26 mouse cellular contexts compared by ENCODE assay signal in genomic region chr4:124972316-124972715, GRCm38 (mm10). TPM values are rescaled to one million over a fixed set of nuclear protein-coding genes. Genes with fewer than 3 reads are reported as not detected.
DNase-seq lines count a peak whose midpoint lies in the region; ATAC-seq and TF ChIP-seq lines count a peak whose summit lies in the region.
"Had no signal": no experiment of that assay in that cellular context is flagged by ENCODE, and none has a peak within 500 bp of the region (broad histone marks: within the 10 kb centered on the region; RNA-seq: fewer than 3 reads in every experiment).

No protein-coding gene starts in this region.

- H3K9ac ChIP-seq in hindbrain, embryonic 11.5 days (ENCODE audit: low read depth, low read length) = no peak overlapping the region
- no peak overlapping the region for H3K9ac ChIP-seq in hindbrain, embryonic 14.5 days
- H3K9ac ChIP-seq in embryonic facial prominence, embryonic 13.5 days = no peak overlapping the region
- H3K9ac ChIP-seq in limb, embryonic 14.5 days (ENCODE audit: low read depth, low read length, severe bottlenecking) = no peak overlapping the region
- no peak overlapping the region for H3K9ac ChIP-seq in heart, adult 2 months (ENCODE audit: low read depth, low read length)
- H3K9ac ChIP-seq: forebrain, postnatal 0 days; heart, embryonic 15.5 days; limb, embryonic 13.5 days; liver, embryonic 14.5 days; lung, embryonic 14.5 days; stomach, embryonic 15.5 days had no signal

- TF ChIP-seq CTCF in heart, adult 2 months (IDR thresholded peaks at IDR 0.05) = no peak

- WGBS in hindbrain, embryonic 11.5 days = 44% methylated on average over 9 of the region's 9 CpGs
- 61% methylated on average over 9 of the region's 9 CpGs for WGBS in hindbrain, embryonic 14.5 days
- 23% methylated on average over 9 of the region's 9 CpGs for WGBS in embryonic facial prominence, embryonic 13.5 days
- 15% methylated on average over 9 of the region's 9 CpGs for WGBS in limb, embryonic 14.5 days
- 39% methylated on average over 9 of the region's 9 CpGs for WGBS in heart, adult 2 months

- DNase-seq in hindbrain, embryonic 11.5 days (ENCODE audit: low spot score) = peak; percentile 31
- DNase-seq in hindbrain, embryonic 14.5 days (ENCODE audit: low spot score) = no peak
- DNase-seq in embryo, embryonic 11 days = peak; percentile 79
- DNase-seq in limb, embryonic 14.5 days (ENCODE audit: low spot score) = peak; percentile 50
- no peak for DNase-seq in heart, adult 2 months
- no peak for DNase-seq in frontal cortex, postnatal 36 days (ENCODE audit: low spot score in 2 of 2)
- DNase-seq: adrenal gland, postnatal 14 days; cerebellum, adult 9-11 months; forebrain, postnatal 0 days; gastrocnemius, postnatal 36 days; heart, postnatal 36 days; kidney, postnatal 25 days; lung, embryonic 14.5 days; lung, postnatal 36 days; thymus, adult 18-20 months; thymus, postnatal 4 days had no signal

- TF ChIP-seq POLR2A in limb, embryonic 14.5 days (IDR thresholded peaks at IDR 0.05; ENCODE audit: borderline replicate concordance, extremely low read depth, insufficient read depth, insufficient read length) = no peak
- TF ChIP-seq POLR2A in heart, adult 2 months (IDR thresholded peaks at IDR 0.05; ENCODE audit: insufficient read depth, low read depth, low read length) = no peak

- intact Hi-C loops in heart, adult 2 months (cut with DNase I) = no loop called here

- no peaks in the 10 kb centered on the region for H3K27me3 ChIP-seq in hindbrain, embryonic 11.5 days (ENCODE audit: control insufficient read depth, insufficient read depth, low read length)
- H3K27me3 ChIP-seq in hindbrain, embryonic 14.5 days (ENCODE audit: control insufficient read depth, insufficient read depth, low read length) = no peaks in the 10 kb centered on the region
- H3K27me3 ChIP-seq in embryonic facial prominence, embryonic 13.5 days = peaks cover 34% of the 10 kb centered on the region
- H3K27me3 ChIP-seq in limb, embryonic 14.5 days (ENCODE audit: control insufficient read depth, insufficient read depth, low read length) = no peaks in the 10 kb centered on the region
- no peaks in the 10 kb centered on the region for H3K27me3 ChIP-seq in heart, adult 2 months (ENCODE audit: control insufficient read depth, insufficient read depth, low read length)
- H3K27me3 ChIP-seq: stomach, embryonic 15.5 days had no signal

- no peak overlapping the region for H3K4me2 ChIP-seq in hindbrain, embryonic 11.5 days (replicated peaks; ENCODE audit: low read depth, low read length)
- no peak overlapping the region for H3K4me2 ChIP-seq in hindbrain, embryonic 14.5 days (replicated peaks)
- peak overlapping the region; percentile 31 for H3K4me2 ChIP-seq in embryonic facial prominence, embryonic 13.5 days
- H3K4me2 ChIP-seq in limb, embryonic 14.5 days (replicated peaks; ENCODE audit: low read depth, low read length, severe bottlenecking) = no peak overlapping the region
- H3K4me2 ChIP-seq: heart, embryonic 15.5 days; limb, embryonic 13.5 days; lung, embryonic 14.5 days; stomach, embryonic 15.5 days had no signal

- H3K36me3 ChIP-seq in hindbrain, embryonic 11.5 days (ENCODE audit: control insufficient read depth, insufficient read depth, low read length) = no peaks in the 10 kb centered on the region
- H3K36me3 ChIP-seq in hindbrain, embryonic 14.5 days (replicated peaks; ENCODE audit: control insufficient read depth, insufficient read depth) = no peaks in the 10 kb centered on the region
- no peaks in the 10 kb centered on the region for H3K36me3 ChIP-seq in embryonic facial prominence, embryonic 13.5 days
- no peaks in the 10 kb centered on the region for H3K36me3 ChIP-seq in limb, embryonic 14.5 days (ENCODE audit: control insufficient read depth, insufficient read depth, low read length)
- H3K36me3 ChIP-seq in heart, adult 2 months (ENCODE audit: control insufficient read depth, insufficient read depth, low read length) = no peaks in the 10 kb centered on the region
- H3K36me3 ChIP-seq: heart, embryonic 15.5 days; limb, embryonic 13.5 days; stomach, embryonic 15.5 days had no signal

- no peaks in the 10 kb centered on the region for H3K79me2 ChIP-seq in heart, adult 2 months (replicated peaks; ENCODE audit: control insufficient read depth, insufficient read depth, low read length)

- peaks cover 5% of the 10 kb centered on the region; the same call in 1 of the 2 replicates for H3K4me1 ChIP-seq in hindbrain, embryonic 11.5 days (replicated peaks; ENCODE audit: control insufficient read depth, insufficient read depth, low read length)
- H3K4me1 ChIP-seq in hindbrain, embryonic 14.5 days (replicated peaks; ENCODE audit: control insufficient read depth, insufficient read depth, low read length) = peaks cover 8% of the 10 kb centered on the region
- H3K4me1 ChIP-seq in embryonic facial prominence, embryonic 13.5 days = peaks cover 64% of the 10 kb centered on the region
- H3K4me1 ChIP-seq in limb, embryonic 14.5 days (ENCODE audit: control insufficient read depth, insufficient read depth, low read length) = peaks cover 15% of the 10 kb centered on the region
- no peaks in the 10 kb centered on the region for H3K4me1 ChIP-seq in heart, adult 2 months (ENCODE audit: control insufficient read depth, insufficient read depth, low read length)
- H3K4me1 ChIP-seq: heart, embryonic 15.5 days; stomach, embryonic 15.5 days had no signal

- TF ChIP-seq EP300 in heart, adult 2 months (IDR thresholded peaks at IDR 0.05; ENCODE audit: insufficient read depth, low read depth, low read length) = no peak

- no peak overlapping the region for H3K4me3 ChIP-seq in hindbrain, embryonic 11.5 days (ENCODE audit: low read depth, low read length)
- H3K4me3 ChIP-seq in hindbrain, embryonic 14.5 days (replicated peaks; ENCODE audit: low read length) = no peak overlapping the region
- H3K4me3 ChIP-seq in embryonic facial prominence, embryonic 13.5 days = no peak overlapping the region
- H3K4me3 ChIP-seq in limb, embryonic 14.5 days (replicated peaks; ENCODE audit: low read length) = no peak overlapping the region
- H3K4me3 ChIP-seq in heart, adult 2 months = no peak overlapping the region
- H3K4me3 ChIP-seq: erythroblast, embryonic 14.5 days; heart, embryonic 15.5 days; layer of hippocampus, adult 2 months; limb, embryonic 13.5 days; megakaryocyte, embryonic 14.5 days; stomach, embryonic 15.5 days had no signal

- no peak overlapping the region for H3K27ac ChIP-seq in hindbrain, embryonic 11.5 days (ENCODE audit: low read depth, low read length)
- H3K27ac ChIP-seq in hindbrain, embryonic 14.5 days = no peak overlapping the region
- H3K27ac ChIP-seq in embryonic facial prominence, embryonic 13.5 days = peak overlapping the region; percentile 1; the same call in 1 of the 2 replicates
- no peak overlapping the region for H3K27ac ChIP-seq in limb, embryonic 14.5 days (replicated peaks; ENCODE audit: low read depth, low read length)
- H3K27ac ChIP-seq in heart, adult 2 months = no peak overlapping the region
- H3K27ac ChIP-seq: heart, embryonic 15.5 days; layer of hippocampus, adult 2 months; limb, embryonic 13.5 days; liver, embryonic 14.5 days; stomach, embryonic 15.5 days had no signal

- H3K9me3 ChIP-seq in hindbrain, embryonic 11.5 days (ENCODE audit: control insufficient read depth, low read length) = no peaks in the 10 kb centered on the region
- H3K9me3 ChIP-seq in hindbrain, embryonic 14.5 days (ENCODE audit: control insufficient read depth, low read length) = no peaks in the 10 kb centered on the region
- H3K9me3 ChIP-seq in embryonic facial prominence, embryonic 13.5 days = no peaks in the 10 kb centered on the region
- H3K9me3 ChIP-seq in limb, embryonic 14.5 days (ENCODE audit: control insufficient read depth, low read length) = no peaks in the 10 kb centered on the region
- H3K9me3 ChIP-seq: heart, embryonic 15.5 days; limb, embryonic 13.5 days; megakaryocyte, embryonic 14.5 days; stomach, embryonic 15.5 days had no signal

- ATAC-seq in hindbrain, embryonic 11.5 days (ENCODE audit: low FRiP score) = no peak
- ATAC-seq in hindbrain, embryonic 14.5 days (ENCODE audit: low FRiP score) = no peak
- ATAC-seq in embryonic facial prominence, embryonic 13.5 days (ENCODE audit: insufficient number of reproducible peaks, insufficient read depth, low FRiP score, low TSS enrichment, low read depth) = no peak
- peak; percentile 18; the same call in 1 of the 2 replicates for ATAC-seq in limb, embryonic 14.5 days (ENCODE audit: low FRiP score, low read depth)
- ATAC-seq: forebrain, postnatal 0 days; hindbrain, embryonic 16.5 days; intestine, postnatal 0 days had no signal

RNA-seq across cellular contexts. Expression of gene Rspo1, which starts 13.9 kb away (rescaled TPM):
- 8.5 and 16.5 TPM in 2 replicates for polyA plus RNA-seq in hindbrain, embryonic 11.5 days (2014; fragmentation: Nextera tagmentation; extraction: Ambion mirVana)
- polyA plus RNA-seq in hindbrain, embryonic 14.5 days (2014; fragmentation: Nextera tagmentation; extraction: Ambion mirVana) = 1.2 and 1.9 TPM in 2 replicates
- polyA plus RNA-seq in embryonic facial prominence, embryonic 13.5 days (2015; fragmentation: Nextera tagmentation; extraction: Ambion mirVana) = 18.8 and 21.2 TPM in 2 replicates
- 7.8 and 8.8 TPM in 2 replicates for polyA plus RNA-seq in limb, embryonic 14.5 days (2012; rRNA removed)
- 4.4 and 5.5 TPM in 2 replicates for polyA plus RNA-seq in limb, embryonic 14.5 days (2014; fragmentation: Nextera tagmentation; extraction: Ambion mirVana)
- 1 to 10 TPM; 2.7 to 4.4 TPM for total RNA-seq in heart, adult 2 months (2021)
- 3.9 and 4.0 TPM in 2 replicates for polyA plus RNA-seq in heart, adult 2 months (2012; rRNA removed)

RNA-seq across cellular contexts. Expression of gene Cdca8, which starts 33.2 kb away (rescaled TPM):
- polyA plus RNA-seq in hindbrain, embryonic 11.5 days (2014; fragmentation: Nextera tagmentation; extraction: Ambion mirVana) = 192 and 195 TPM in 2 replicates
- polyA plus RNA-seq in hindbrain, embryonic 14.5 days (2014; fragmentation: Nextera tagmentation; extraction: Ambion mirVana) = 19.0 and 28.7 TPM in 2 replicates
- polyA plus RNA-seq in embryonic facial prominence, embryonic 13.5 days (2015; fragmentation: Nextera tagmentation; extraction: Ambion mirVana) = 133 and 141 TPM in 2 replicates
- polyA plus RNA-seq in limb, embryonic 14.5 days (2012; rRNA removed) = 60.1 and 70.0 TPM in 2 replicates
- polyA plus RNA-seq in limb, embryonic 14.5 days (2014; fragmentation: Nextera tagmentation; extraction: Ambion mirVana) = 88.9 and 90.1 TPM in 2 replicates
- under 1 TPM; 0.52 to 0.59 TPM for total RNA-seq in heart, adult 2 months (2021)
- 0.35 and 0.57 TPM in 2 replicates for polyA plus RNA-seq in heart, adult 2 months (2012; rRNA removed)

RNA-seq across cellular contexts. Expression of gene 9930104L06Rik, which starts 35.5 kb away (rescaled TPM):
- 4.2 and 5.5 TPM in 2 replicates for polyA plus RNA-seq in hindbrain, embryonic 11.5 days (2014; fragmentation: Nextera tagmentation; extraction: Ambion mirVana)
- 4.1 and 5.2 TPM in 2 replicates for polyA plus RNA-seq in hindbrain, embryonic 14.5 days (2014; fragmentation: Nextera tagmentation; extraction: Ambion mirVana)
- polyA plus RNA-seq in embryonic facial prominence, embryonic 13.5 days (2015; fragmentation: Nextera tagmentation; extraction: Ambion mirVana) = 18.1 and 20.3 TPM in 2 replicates
- 25.8 and 28.3 TPM in 2 replicates for polyA plus RNA-seq in limb, embryonic 14.5 days (2012; rRNA removed)
- polyA plus RNA-seq in limb, embryonic 14.5 days (2014; fragmentation: Nextera tagmentation; extraction: Ambion mirVana) = 3.2 and 4.7 TPM in 2 replicates
- total RNA-seq in heart, adult 2 months (2021) = 1 to 10 TPM; 6.1 to 8.4 TPM
- polyA plus RNA-seq in heart, adult 2 months (2012; rRNA removed) = 5.9 and 7.5 TPM in 2 replicates

RNA-seq across cellular contexts. Expression of gene Gnl2, which starts 44.1 kb away (rescaled TPM):
- polyA plus RNA-seq in hindbrain, embryonic 11.5 days (2014; fragmentation: Nextera tagmentation; extraction: Ambion mirVana) = 91.2 and 103 TPM in 2 replicates
- 81.6 and 86.1 TPM in 2 replicates for polyA plus RNA-seq in hindbrain, embryonic 14.5 days (2014; fragmentation: Nextera tagmentation; extraction: Ambion mirVana)
- 111 and 112 TPM in 2 replicates for polyA plus RNA-seq in embryonic facial prominence, embryonic 13.5 days (2015; fragmentation: Nextera tagmentation; extraction: Ambion mirVana)
- polyA plus RNA-seq in limb, embryonic 14.5 days (2012; rRNA removed) = 61.3 and 94.7 TPM in 2 replicates
- 74.1 and 76.2 TPM in 2 replicates for polyA plus RNA-seq in limb, embryonic 14.5 days (2014; fragmentation: Nextera tagmentation; extraction: Ambion mirVana)
- 10 to 100 TPM; 27.7 to 28.7 TPM for total RNA-seq in heart, adult 2 months (2021)
- polyA plus RNA-seq in heart, adult 2 months (2012; rRNA removed) = 12.2 and 18.6 TPM in 2 replicates

Comparison
In these comparisons a context has a peak if more than half of its experiments do, and no peak if none do; other contexts are left out.
1. DNase-seq: peak in hindbrain, embryonic 11.5 days (single experiment), embryo, embryonic 11 days (single experiment) and limb, embryonic 14.5 days (single experiment); none in hindbrain, embryonic 14.5 days (single experiment), heart, adult 2 months (0 of 2) and frontal cortex, postnatal 36 days (0 of 2).
2. RNA of gene Cdca8, which starts 33.2 kb away (polyA plus RNA-seq): 192 to 195 TPM in hindbrain, embryonic 11.5 days, 133 to 141 TPM in embryonic facial prominence, embryonic 13.5 days, 60.1 to 90.1 TPM in limb, embryonic 14.5 days and 19.0 to 28.7 TPM in hindbrain, embryonic 14.5 days; 0.35 to 0.57 TPM in heart, adult 2 months; every median in the first group is over 10 times any median in the second.